In the genomic region with DNA sequence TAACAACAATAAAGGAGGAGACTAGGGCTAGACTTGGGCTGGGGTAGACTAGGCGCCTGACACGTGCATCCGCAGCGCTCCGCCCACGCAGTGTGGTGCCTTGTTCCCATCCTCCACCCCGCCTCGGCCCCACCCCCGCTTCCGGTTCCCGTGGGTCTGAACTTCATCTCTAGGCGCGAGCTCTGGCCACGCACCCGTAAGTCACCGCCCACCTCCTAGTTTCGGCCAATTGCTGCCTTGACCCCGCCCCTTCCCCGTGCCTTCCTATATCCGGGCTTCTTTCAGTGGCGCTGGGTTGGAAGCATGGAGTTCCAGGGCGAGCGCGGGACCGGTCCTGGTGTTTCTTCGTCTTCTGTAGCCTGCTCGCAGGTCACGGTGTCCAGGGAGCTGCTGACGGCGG, we compare ENCODE assay signal across 8 mouse cellular contexts. TPM values are rescaled to one million over a fixed set of nuclear protein-coding genes. Genes with fewer than 3 reads are reported as not detected.
DNase-seq lines count a peak whose midpoint lies in the region; ATAC-seq and TF ChIP-seq lines count a peak whose summit lies in the region.

Gene D10Wsu102e, plus strand, starts transcription at position 266 of the 400 bp plus-strand sequence.

- H3K9ac ChIP-seq in ES-E14 (ENCODE audit: insufficient read depth, low read depth, low read length, poor library complexity, severe bottlenecking): peak within 1 kb of the TSS; percentile 91
- H3K9ac ChIP-seq in forebrain, embryonic 15.5 days (replicated peaks): peak within 1 kb of the TSS; percentile 85

- H3K4me2 ChIP-seq in forebrain, embryonic 15.5 days (replicated peaks): peak within 1 kb of the TSS; percentile 81

- peaks cover 3 to 7% of the 10 kb centered on the region in 2 experiments; a peak in 2 of 4 replicates for H3K4me1 ChIP-seq in ES-E14 (ENCODE audit: control insufficient read depth in 2 of 2, insufficient read depth in 2 of 2, low read length in 2 of 2, poor library complexity in 1 of 2)
- peaks cover 16% of the 10 kb centered on the region for H3K4me1 ChIP-seq in forebrain, embryonic 15.5 days
- H3K4me1 ChIP-seq in lung, adult 2 months (ENCODE audit: control insufficient read depth, insufficient read depth, low read length): no peaks in the 10 kb centered on the region

- TF ChIP-seq POLR2A in lung, adult 2 months (IDR thresholded peaks at IDR 0.05; ENCODE audit: borderline replicate concordance, extremely low read depth, low read depth, low read length): peak; percentile 43; the same call in 1 of the 2 replicates

- in situ Hi-C loops in ES-E14 (cut with MboI; ENCODE audit: low sequenced_read_pairs in 2 of 2, unreplicated experiment in 2 of 2): no loop called here

- H3K36me3 ChIP-seq in ES-E14 (ENCODE audit: control insufficient read depth, insufficient read depth, low read length, poor library complexity, severe bottlenecking): peaks cover 23% of the 10 kb centered on the region
- H3K36me3 ChIP-seq in forebrain, embryonic 15.5 days: peaks cover 8% of the 10 kb centered on the region

- intact Hi-C loops in heart, postnatal 25 days (cut with DNase I): loop anchor here (5.0 to 10.0 kb wide), 4 partner anchors 145 to 453 kb away; partner anchors contain the start of gene Chst11

- no peak for TF ChIP-seq CTCF in lung, adult 2 months (IDR thresholded peaks at IDR 0.05; ENCODE audit: insufficient read depth, low read length)

- H3K4me3 ChIP-seq in ES-E14 (ENCODE audit: insufficient read depth in 1 of 2, low read depth in 1 of 2, low read length in 2 of 2, poor library complexity in 1 of 2, severe bottlenecking in 1 of 2): peak within 1 kb of the TSS; percentile 82 to 99
- H3K4me3 ChIP-seq in forebrain, embryonic 15.5 days: peak within 1 kb of the TSS; percentile 94
- peak within 1 kb of the TSS; percentile 96 for H3K4me3 ChIP-seq in lung, adult 2 months (replicated peaks; ENCODE audit: extremely low read depth, low read depth, low read length)

- peak; percentile 98 for DNase-seq in ES-E14 (ENCODE audit: low read depth, low spot score)
- peak; percentile 97 for DNase-seq in cerebellum, adult 11-12 months
- peak; percentile 93 for DNase-seq in heart, postnatal 25 days (ENCODE audit: low spot score)
- peak; percentile 93 to 99 for DNase-seq in layer of hippocampus, adult 18-20 months (ENCODE audit: low spot score in 2 of 2)
- DNase-seq in lung, adult 2 months: peak; percentile 92
- peak; percentile 93 to 96 for DNase-seq in thymus, adult 18-20 months

- under 1% methylated on average over 30 of the region's 30 CpGs for WGBS in forebrain, embryonic 15.5 days
- WGBS in lung, adult 2 months: under 1% methylated on average over 30 of the region's 30 CpGs

- H3K9me3 ChIP-seq in ES-E14 (ENCODE audit: control insufficient read depth, insufficient read depth, low read depth, low read length): no peaks in the 10 kb centered on the region
- no peaks in the 10 kb centered on the region for H3K9me3 ChIP-seq in forebrain, embryonic 15.5 days

- H3K27me3 ChIP-seq in forebrain, embryonic 15.5 days: no peaks in the 10 kb centered on the region

- H3K27ac ChIP-seq in ES-E14 (ENCODE audit: insufficient read depth, low read depth, low read length, poor library complexity, severe bottlenecking): peak within 1 kb of the TSS; percentile 48; the same call in 1 of the 2 replicates
- H3K27ac ChIP-seq in forebrain, embryonic 15.5 days (replicated peaks): peak within 1 kb of the TSS; percentile 72

- peak; percentile 98 for ATAC-seq in forebrain, embryonic 15.5 days (replicated peaks)
- peak; percentile 97 for ATAC-seq in neutrophil, adult 5-6 weeks (ENCODE audit: extremely low read depth, insufficient number of reproducible peaks, low FRiP score, poor library complexity, severe bottlenecking)

TF ChIP-seq in ES-E14, 5 proteins besides CTCF, POLR2A, EP300 and RAD21:
- TF ChIP-seq MAFK (IDR thresholded peaks at IDR 0.05; ENCODE audit: insufficient read depth, low read depth, low read length): no peak
- no peak for TF ChIP-seq ZC3H11A (IDR thresholded peaks at IDR 0.05; ENCODE audit: borderline replicate concordance, low read depth, low read length)
- TF ChIP-seq HCFC1 (IDR thresholded peaks at IDR 0.05; ENCODE audit: borderline replicate concordance, insufficient read depth, low read length): no peak
- no peak for TF ChIP-seq ZNF384 (IDR thresholded peaks at IDR 0.05; ENCODE audit: low read depth, low read length)
- TF ChIP-seq CHD2 (IDR thresholded peaks at IDR 0.05; ENCODE audit: low read depth, low read length): no peak

RNA-seq across cellular contexts. Expression of gene D10Wsu102e, which starts in this region (rescaled TPM):
- total RNA-seq in ES-E14 (2012; rRNA removed): 3.5 and 4.5 TPM in 2 replicates
- polyA plus RNA-seq in forebrain, embryonic 15.5 days (2015; fragmentation: Nextera tagmentation; extraction: Ambion mirVana): 1.1 TPM in 2 replicates
- under 1 TPM; 0.42 to 0.62 TPM for total RNA-seq in heart, postnatal 25 days (2021)
- total RNA-seq in layer of hippocampus, adult 18-20 months (2021): 1 to 10 TPM; 2.8 to 3.0 TPM
- polyA plus RNA-seq in lung, adult 2 months (2012; rRNA removed): 0.16 and 0.24 TPM in 2 replicates
- total RNA-seq in neutrophil, adult 5-6 weeks (2017): 1.7 and 1.9 TPM in 2 replicates

Comparison
In these comparisons a context has a peak if more than half of its experiments do, and no peak if none do; other contexts are left out.
1. Peak in every context shown above with its lines: DNase-seq, ATAC-seq, H3K4me3 ChIP-seq and H3K27ac ChIP-seq.
2. Peak in DNase-seq in heart, postnatal 25 days; RNA of the gene not detected or under 1 TPM.
3. Peak in DNase-seq and H3K4me3 ChIP-seq in lung, adult 2 months; RNA of the gene not detected or under 1 TPM.